Mouse (Mus musculus) thymus, postnatal 25 days (tissue): ENCODE measurements at regions not wholly inside any gene's neighbourhood (a gene's known extent, or its start where the extent isn't known, plus 50 kb on each side); places are given as distances from the start of the nearest gene placed in this dataset.

Experiments used
- DNase-seq: peaks from one replicate; pipeline ENCODE4 v3.0.0; 2022

DNA sequence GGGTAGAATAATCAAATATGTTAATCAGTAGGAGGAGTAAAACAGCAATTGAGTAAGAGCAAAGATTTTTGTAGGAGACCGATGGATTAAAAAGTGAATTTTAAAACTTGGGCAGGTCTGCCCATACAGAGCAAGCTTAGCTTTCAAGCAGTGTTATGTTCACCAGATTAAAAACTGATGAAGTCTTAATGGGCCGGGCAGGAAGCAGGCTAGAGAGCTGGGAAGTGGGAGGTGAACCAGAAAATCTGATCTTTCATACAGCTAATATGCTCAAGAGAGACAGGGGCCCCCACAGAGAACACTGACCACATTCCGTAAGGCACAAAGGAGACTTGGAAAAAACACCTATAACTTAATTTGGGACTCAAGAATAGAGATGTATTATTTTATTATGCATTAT lies 316.4 kb upstream of the Adgrl2 start:
- no peak for DNase-seq

DNA sequence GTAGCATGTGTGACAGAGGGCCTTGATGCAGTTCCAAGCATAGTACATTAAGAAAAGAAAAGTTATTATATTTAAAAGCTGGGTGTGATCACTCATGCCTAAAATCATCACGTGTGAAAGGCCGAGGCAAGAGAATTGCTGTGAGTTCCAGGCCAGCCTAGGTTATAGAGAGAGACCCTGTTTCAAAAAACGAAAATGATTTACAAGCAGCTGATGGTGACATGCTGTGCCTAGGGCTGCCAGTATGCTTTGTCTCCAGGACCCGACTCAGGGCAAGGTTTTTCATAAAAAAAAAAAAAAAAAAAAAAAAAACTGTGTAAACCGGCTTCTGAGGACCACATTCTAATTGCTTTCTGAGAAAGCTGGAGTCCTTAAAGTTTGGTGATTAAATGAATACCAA lies 315.9 kb upstream of the Adgrl2 start:
- no peak for DNase-seq

DNA sequence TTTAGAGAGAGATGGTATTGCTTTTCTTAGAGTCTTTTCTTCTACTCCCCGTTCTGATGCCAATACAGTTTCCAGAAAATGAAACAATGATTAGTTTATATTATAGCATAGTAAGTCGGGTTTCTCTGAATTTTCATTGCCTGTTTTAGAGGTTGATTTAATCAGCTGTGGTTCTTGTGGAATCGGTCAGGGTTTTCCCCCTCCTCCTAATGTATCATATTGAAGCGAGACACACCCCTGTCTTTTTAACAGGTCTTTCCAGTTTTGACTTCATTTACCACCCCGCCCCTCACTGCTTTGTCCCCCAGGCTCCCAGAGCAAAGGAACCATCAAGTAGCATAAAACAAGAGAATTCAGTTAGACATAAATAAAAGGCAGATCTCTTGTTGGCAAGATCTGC lies 315.1 kb upstream of the Adgrl2 start:
- no peak for DNase-seq

DNA sequence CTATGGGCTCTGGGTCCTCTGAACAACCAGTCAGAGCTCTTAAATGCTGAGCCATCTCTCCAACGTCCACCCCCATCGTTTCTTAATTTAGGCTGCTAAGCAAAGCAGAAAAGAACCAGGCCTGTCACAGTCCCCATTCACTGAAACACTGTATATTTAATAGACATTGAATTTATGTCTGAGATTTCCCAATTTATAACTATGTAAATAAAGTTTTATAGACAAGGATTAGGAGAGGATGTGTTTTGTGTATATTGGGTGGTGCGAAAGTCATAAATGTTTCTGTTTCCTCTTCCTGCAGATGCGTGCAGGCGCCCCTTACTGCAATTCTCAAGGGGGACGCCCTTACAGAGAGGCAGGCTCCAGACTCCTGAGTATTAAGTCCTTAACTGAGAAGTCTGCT lies 314.7 kb upstream of the Adgrl2 start:
- no peak for DNase-seq

DNA sequence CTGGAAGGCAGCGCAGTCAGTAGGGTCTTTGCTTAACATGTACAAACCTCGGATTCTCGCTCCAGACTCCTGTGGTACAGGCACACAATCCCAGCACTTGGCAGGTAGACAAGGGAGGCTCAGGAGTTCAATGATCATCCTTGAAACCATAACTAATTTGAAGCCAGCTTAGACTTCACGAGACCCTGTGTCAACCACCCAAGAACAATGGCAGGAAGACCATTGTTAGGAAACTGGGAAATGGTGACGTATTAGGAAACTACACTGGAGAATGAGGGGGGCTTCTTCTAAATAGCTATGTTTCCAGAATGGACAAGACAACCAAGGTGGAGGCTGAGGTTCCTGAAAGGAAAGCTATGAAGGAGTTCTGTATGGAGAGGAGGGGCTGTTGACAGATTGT lies 313.1 kb upstream of the Adgrl2 start:
- DNase-seq = no peak

DNA sequence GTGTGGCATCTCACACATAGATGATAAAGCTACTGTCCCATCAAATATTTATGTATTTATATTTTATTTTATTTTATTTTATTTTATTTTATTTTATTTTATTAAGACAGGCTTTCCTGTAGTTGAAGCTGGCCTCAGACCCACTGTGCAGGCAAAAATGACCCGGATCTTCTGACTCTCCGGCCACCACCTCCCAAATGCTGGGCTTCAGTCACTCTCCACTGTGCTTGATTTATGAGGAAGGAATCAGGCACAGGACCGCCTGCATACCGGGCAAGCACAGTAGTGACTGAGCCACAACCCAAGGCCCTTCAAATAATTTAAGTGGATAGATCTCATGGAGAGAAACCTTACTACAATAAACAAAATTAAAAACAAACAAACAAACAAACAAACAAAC lies 309.6 kb upstream of the Adgrl2 start:
- DNase-seq = no peak

DNA sequence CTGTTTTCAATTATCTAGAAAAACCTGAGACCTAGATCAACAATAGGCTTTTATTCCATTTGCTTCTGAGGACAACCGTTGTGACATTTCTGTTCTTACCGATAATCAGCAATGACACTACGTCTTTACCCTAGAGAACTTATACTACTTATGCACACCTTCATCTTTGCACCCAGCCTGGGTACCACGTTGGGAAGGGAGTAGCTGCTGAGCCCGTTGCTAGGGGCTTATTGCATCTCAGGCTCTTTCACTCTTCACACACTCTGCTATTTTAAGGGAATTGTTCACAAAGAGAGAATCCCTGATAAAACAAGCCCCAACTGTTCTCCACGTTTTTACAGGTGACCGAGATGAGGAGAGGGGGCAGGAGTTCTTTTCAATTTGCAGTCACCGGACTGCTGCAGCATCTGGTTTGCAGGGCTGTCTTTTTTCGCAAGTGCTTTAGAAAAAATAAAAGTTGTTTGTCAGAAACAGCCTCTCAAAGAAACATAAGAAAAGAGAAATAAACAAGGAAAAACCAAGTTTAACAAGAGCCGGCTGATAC lies 306.1 kb upstream of the Adgrl2 start:
- DNase-seq = no peak

DNA sequence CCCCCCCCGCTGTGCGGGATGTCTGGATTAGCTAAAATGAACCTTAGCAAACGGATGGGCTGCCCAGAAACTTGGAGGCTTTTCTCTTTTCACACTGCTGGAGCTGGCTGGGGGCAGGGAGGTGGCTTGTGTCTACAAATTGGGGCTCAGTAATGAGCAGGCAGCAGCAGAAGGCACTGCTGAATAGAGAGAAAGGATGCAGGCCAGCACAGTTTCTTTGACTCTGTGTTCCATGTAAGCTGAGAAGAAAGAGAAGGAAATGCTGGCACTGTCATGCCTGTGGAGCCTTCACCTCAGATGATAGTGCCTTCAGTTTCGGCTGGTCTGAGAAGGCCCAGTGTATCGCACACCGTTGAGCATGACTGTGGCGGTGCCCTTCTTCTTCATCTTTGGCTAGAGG lies 305.6 kb upstream of the Adgrl2 start:
- DNase-seq = no peak

DNA sequence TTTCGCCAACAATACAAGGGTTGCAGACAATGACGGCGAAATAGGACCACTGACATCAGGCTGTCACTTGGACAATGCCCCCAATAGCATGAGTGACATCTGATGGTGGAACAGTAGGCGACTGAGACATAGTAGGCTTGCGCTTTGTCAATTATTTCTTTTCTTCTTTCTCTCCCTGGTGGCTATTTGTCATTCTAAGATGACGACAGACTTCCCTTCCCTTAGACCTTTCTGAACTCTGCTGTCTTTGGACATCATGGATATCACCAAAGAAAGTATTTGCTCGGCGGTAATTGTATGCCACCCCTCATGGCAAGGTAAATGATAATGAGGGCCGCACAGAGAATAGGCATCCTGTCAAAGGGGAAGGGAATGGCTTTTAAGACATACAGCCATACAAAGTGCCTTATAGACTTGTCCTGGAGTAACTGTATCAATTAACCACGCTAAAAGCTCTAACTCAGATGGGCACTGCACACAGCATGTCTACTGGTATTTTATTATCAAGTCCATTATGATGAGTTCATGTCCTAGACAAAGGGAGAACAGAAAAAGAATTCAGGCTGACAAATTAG lies 305.0 kb upstream of the Adgrl2 start:
- no peak for DNase-seq

DNA sequence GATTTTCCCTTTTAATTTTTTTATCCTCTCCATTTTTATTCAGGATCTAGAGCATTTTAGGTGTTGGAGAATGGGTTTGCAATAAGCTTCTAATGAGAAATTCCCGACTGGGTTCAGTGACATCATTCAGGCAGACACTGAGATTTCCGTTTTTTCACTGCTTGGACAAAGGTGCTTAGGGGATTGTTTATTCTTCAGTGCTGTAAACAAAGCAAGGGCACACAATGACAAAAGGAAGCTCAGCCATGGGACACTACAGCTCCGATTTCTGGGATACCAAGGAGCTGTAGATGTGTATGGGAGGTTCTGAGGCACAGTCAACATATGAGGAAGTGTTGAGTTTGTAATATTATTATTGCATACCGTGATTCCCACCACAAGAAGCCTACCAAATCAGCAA lies 304.1 kb upstream of the Adgrl2 start:
- DNase-seq = no peak

DNA sequence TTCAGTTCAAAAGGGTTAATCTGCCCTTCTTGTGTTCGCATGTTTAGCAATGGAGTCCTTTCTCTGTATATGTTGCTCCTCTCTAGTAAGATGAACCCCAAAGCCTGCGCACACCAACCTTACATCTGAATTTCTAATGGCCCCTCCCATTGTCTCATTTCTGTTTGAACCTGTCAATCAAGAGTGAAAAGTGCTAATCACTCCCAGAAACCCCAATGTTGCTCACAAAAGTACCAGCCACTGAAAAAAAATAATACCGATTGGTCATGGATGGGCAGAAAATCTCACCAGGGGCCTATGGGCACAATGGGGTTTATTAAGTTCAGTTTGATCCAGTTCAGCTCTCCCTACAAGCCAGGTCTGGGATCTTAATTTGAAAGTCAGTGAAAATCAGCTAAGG lies 302.1 kb upstream of the Adgrl2 start:
- no peak for DNase-seq

DNA sequence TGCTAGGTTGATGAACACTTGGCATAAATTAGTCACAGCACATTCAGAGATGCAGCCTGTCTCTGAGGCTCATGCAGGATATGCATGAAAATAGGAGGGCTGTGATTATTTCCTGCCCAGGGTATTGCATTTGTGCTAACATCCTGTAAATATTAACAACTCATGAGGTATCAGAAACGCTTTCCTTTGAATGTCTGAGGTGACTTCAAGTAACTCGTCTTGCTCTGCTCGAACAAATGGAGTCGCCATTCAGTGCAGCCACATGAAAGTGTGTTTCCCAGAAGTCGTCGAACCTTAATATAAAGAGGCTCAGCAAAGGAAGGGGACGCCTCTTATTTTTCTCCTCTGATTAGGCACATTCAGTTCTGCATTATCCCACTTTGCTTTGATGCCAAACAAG lies 301.1 kb upstream of the Adgrl2 start:
- no peak for DNase-seq

DNA sequence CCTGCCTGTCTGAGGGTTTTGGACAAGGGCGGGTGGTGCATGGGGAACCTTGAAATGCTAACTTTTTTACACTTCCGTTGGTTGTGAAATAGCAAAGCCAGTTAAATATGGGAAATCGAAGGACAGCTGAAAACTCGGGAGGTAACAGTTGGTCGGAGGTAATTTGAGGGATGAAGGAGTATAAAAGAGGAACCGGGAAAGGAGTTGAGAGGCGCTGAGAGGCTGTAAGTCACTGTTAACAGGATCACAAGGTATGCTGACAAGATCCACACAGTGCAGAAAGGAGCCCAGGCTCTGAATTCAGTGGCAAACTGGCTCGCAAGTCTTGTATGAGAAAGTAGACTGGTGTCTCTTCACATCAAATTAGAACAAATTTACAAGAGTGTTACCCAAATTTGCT lies 299.9 kb upstream of the Adgrl2 start:
- no peak for DNase-seq

DNA sequence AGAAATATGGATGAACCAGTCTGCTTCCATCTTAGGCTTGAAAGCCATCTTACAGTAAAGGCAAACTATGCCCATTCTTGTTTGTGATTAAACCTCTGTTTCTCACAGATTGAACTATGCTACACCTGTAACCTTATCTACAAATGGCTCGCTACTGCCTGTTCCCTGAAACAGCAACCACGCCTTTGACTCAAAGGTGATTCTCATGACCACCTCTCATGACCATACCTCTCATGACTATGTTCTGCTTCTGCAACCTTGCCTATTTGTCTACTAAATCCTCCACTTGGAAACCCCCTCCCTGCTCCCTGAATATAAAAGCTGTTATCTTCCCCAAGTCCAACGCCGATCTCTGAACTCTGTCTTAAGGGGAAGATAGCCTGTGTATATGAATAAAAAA lies 296.7 kb upstream of the Adgrl2 start:
- no peak for DNase-seq

DNA sequence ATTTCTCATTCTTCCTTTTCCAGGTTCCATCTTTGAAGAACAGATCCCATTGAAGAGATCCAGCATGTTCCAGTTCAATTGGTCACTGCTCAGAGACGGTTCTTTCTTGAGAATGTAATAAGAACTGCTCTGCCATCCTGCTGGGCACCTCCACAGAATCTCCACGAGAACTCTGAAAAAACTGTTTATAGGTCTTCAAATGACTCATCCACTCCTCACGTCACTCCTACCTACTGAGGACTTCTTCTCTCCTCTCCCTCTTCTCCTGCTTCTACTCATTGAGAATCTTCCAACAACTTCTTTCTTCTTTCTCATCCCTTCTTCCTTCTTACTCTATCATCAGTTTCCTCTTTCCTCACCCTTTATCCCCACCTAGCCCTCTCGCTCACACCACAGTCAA lies 294.6 kb upstream of the Adgrl2 start:
- no peak for DNase-seq

DNA sequence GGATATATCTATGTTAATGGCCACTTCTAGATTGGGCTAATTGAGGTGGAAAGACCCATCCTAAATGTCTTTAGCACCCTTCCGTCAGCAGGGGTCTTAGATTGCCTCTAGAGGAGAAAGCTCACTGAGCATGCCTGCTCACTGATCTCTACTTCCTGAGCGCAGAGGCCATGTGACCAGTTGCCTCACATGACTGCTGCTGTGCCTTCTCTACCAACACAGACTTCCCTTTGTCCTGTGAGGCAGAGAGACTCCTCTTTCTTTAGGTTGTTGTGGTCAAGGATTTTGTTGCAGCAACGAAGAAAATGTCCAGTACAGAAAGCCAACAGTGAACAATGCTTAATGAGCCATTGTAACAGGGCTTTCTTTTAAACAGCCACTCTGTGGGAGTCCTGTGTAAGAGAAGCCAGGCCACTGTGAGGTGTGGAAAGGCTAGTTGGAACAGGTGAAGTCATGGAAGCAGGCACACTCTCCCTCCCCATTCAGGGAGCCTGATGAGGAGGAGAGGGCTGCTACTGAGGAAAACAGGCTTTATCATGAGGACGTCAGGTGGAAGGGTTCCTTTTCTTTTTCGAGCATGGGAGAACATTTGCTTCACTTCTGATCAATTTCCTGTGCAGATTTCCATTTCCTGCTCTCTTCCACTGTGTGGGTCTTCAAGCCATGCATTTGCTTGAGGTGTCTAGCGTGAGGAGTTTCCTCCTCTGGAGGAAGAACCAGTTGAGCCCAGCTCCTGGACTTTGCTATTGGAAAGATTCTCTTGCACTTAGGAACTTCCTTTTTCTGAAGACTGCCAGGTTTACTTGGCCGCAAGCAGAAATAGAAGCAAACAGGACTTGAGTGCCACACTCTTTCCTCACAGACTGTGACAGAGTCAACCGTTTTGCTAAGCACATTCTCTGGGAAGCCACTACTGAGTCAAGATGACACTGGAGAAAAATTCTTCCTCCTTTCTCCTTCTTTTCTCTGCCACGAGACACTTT lies 290.7 kb upstream of the Adgrl2 start:
- DNase-seq = no peak

DNA sequence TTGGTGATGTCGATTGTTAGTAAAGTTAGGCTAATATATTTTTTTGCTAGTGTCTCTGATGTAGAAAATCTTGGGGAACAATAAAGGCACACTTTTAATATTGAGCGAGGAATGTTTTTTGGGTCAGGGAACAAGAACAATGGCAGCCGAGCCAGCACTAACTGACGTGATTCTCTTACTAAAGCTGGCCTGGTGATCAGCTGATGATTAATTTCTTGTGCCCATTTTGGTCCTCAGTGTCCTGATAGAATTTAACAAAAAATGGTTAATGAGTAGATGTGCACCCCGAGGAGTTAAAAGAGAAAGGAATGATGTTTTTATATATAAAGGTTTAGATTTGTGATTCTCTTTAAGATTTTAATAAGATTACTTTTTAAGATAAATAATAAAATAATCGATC lies 289.0 kb upstream of the Adgrl2 start:
- DNase-seq = no peak

DNA sequence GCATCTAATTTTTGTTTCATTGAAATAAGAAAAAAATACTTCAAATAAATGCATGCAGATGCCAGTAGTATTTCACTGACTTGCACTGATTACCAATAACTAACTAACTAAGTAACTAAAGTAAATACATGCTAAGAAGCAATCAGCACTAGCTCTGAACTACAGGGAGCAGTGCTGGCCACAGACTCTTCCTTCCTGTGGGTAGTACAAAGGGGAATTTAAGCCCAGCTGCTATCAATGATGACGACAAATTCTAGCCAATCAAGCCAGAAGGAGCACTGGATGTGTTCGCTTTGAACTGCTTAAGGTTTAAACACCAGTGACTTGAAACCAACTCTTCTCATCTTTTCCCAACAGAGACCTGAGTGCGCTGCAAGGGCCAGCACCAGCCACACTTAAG lies 287.5 kb upstream of the Adgrl2 start:
- DNase-seq = no peak

DNA sequence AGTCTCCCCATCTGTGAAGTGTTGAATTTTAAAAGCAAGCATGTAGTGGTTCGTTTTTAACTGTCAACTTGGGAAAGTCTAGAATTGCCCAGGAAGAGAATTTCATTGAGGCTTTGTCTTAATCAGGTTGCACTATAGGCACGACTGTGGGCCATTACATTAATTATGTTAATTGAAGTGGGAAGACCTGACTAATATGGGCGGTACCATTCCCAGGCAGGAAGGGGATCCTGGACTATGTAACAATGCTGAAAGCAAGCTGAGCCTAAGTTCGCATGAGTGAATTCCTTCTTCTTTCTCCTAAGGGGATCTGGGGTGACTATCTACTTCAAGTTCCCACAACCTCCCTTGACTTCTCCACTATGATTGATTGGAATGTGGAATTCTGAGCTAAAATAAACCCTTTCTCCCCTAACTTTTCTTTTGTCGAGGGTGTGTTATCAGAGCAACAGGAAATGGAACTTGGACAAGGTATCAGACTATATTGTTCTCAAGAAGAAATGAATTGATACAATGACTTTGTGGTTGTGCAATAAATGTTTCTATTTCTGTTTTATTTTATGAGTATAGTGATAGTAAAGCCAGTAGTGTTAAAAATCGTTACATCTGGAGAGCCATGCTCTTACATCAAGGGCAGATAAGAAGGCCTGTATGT lies 285.2 kb upstream of the Adgrl2 start:
- no peak for DNase-seq

DNA sequence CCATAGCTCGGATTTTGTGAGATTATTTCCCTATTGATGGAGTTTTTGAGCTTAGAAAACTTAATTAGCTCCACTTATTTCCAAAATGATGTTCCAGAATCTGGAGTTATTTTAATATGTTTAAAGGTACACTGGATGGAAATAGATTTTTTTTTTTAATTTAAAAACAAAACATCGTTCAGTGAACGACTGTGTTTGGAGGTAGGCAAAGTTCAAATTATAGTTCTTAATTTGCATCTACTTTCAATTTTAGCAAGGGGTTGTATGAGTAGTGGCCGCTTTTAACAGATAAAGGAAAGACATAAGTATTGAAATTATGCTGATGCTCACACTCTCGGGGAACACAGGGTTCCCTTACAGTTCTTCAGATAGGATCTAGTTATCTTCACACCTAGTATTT lies 284.6 kb upstream of the Adgrl2 start:
- DNase-seq = no peak

DNA sequence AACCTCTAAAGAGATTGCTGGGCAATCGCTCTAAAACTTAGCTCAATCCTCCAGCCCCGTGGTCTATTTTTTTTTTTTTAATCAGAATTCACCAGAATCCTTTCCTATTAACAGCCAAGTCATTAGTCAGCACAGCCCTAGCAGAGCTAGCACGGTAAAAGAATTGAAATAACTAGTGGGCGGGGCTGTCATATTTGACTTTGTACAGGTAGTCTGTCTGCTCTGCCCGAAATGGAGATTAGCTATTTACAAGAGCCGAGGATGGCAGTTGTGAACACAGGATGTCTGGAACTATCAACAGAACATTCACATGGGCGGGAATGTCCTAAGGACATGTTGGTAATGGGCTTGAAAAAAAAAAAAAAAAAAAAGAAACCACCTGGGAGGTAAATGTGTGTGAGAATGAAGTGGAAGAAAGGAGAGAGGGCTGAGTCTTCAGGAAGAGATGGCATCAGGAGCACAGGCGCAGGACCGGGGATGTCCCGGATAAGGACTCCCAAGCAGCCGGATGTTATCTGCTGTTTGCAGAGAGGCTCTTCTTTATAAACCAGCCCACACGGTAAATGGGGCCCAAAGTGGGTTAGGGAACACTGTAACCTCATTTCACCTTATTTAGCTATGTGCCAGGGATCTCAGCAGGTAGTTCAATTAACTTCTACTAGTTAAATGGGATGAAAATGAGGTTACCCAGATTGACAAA lies 283.8 kb upstream of the Adgrl2 start:
- no peak for DNase-seq

DNA sequence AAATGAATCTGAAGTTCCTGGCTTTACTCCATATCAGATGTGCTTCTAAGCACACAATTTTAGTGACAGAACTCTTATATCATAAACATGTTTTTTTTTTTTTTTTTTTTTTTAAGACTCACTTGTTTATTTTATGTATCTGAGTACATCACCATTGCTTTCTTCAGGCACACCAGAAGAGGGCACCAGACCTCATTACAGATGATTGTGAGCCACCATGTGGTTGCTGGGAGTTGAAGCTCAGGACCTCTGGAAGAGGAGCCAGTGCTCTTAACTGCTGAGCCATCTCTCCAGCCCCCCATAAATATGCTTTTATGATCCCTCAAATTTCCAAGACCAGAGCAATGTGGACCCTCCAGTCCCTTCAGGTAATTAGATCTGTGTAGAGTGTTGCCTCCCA lies 280.1 kb upstream of the Adgrl2 start:
- no peak for DNase-seq

DNA sequence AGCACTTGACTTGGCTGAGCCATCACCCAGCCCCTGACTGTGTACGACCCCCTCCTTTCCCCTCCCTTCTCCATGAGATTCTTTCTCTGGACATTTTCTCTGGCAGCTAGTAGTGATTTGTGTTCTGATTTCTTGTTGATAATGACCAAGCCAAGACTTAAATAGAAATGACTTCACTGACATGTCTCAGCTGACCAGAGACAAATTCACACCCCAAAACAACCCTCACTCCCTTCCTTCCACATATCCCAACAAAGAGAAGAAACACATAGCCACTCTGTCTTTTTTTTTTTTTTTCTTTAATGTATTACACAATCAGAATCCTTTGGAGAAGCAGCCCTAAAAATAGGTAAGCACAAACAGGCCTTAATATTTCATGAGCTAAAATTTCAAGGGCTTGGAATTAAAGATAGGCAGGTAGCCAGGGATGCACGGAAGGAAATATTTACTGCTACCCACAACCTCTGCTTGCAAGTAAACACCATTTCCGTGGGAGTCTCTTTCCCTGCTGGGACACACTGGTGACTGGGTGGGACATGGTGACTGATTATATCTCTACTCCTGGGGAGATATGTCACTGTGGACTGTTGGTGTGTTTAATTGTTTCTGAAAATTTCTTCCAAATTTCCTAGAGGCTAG lies 272.1 kb upstream of the Adgrl2 start:
- DNase-seq = no peak
